Mouse (Mus musculus) liver, embryonic 16.5 days (tissue): ENCODE measurements around the gene Cx3cr1. TPM values are rescaled to one million over a fixed set of nuclear protein-coding genes. Genes with fewer than 3 reads are reported as not detected.

Experiments
- ATAC-seq: fragments of 200-750 bp; cut with Nextera tagmentation; 2 replicates; pipeline ENCODE4 v1.8.0; 2017; ENCODE audit warnings: low read depth, mild to moderate bottlenecking, moderate number of reproducible peaks, moderate library complexity
- H3K27ac ChIP-seq: fragments of 300-500 bp; sonication (generic); 2 replicates; pipeline ENCODE4 v1.5.1; 2014; ENCODE audit warnings: mild to moderate bottlenecking, low read length
- H3K27me3 ChIP-seq: fragments of 300-500 bp; sonication (generic); 2 replicates; pipeline ENCODE4 v1.6.1; 2014; ENCODE audit warnings: low read depth, low read length, mixed read lengths; ENCODE audit not compliant: control insufficient read depth, insufficient read depth
- H3K36me3 ChIP-seq: fragments of 300-500 bp; sonication (generic); 2 replicates; pipeline ENCODE4 v1.6.1; 2014; ENCODE audit warnings: mild to moderate bottlenecking; ENCODE audit not compliant: control insufficient read depth, insufficient read depth
- H3K4me1 ChIP-seq: fragments of 300-500 bp; sonication (generic); 2 replicates; pipeline ENCODE4 v1.6.1; 2014; ENCODE audit warnings: low read depth, low read length, mixed read lengths; ENCODE audit not compliant: control insufficient read depth
- H3K4me2 ChIP-seq: fragments of 300-500 bp; sonication (generic); 2 replicates; pipeline ENCODE4 v1.6.1; 2014; ENCODE audit warnings: low read depth, low read length, mixed read lengths
- H3K4me3 ChIP-seq: fragments of 300-500 bp; sonication (generic); 2 replicates; pipeline ENCODE4 v1.5.1; 2014; ENCODE audit warnings: low read depth, mild to moderate bottlenecking, low read length
- H3K9ac ChIP-seq: fragments of 300-500 bp; sonication (generic); 2 replicates; pipeline ENCODE4 v1.6.1; 2014; ENCODE audit warnings: low read depth, low read length
- H3K9me3 ChIP-seq: fragments of 300-500 bp; sonication (generic); replicated peaks from 2 replicates; pipeline ENCODE4 v1.6.1; 2016; ENCODE audit warnings: low read length; ENCODE audit not compliant: control insufficient read depth
- WGBS: fragments of 180-500 bp; shearing (Covaris S2); extraction: QIAGEN DNeasy Blood & Tissue Kit; methylation state at CpG from one replicate; pipeline ENCODE4 v1.1.7; 2014; ENCODE audit not compliant: insufficient replicate concordance; 5-methylcytosine and 5-hydroxymethylcytosine counted together
- polyA plus RNA-seq: library from polyadenylated mRNA; unstranded; fragments of >200 nt; fragmentation: Nextera tagmentation; extraction: Ambion mirVana; gene quantifications from 2 replicates; pipeline ENCODE4 v1.2.1, GENCODE M21; 2015

The Cx3cr1 gene
- polyA plus RNA-seq, 1 experiment from 2014 or later = 3.2 TPM

- no peaks in the 10 kb centered on the region for H3K9me3 ChIP-seq
- 45% methylated on average over 7 of the region's 7 CpGs for WGBS
- no peaks in the 10 kb centered on the region for H3K36me3 ChIP-seq
- no peak overlapping the region for H3K9ac ChIP-seq
- peaks cover 8% of the 10 kb centered on the region for H3K4me1 ChIP-seq
- no peak overlapping the region for H3K4me2 ChIP-seq
- peaks cover 11% of the 10 kb centered on the region for H3K27me3 ChIP-seq
- ATAC-seq = no peak
- no peak overlapping the region for H3K4me3 ChIP-seq
- no peak overlapping the region for H3K27ac ChIP-seq
Observed at GRCm38 (mm10) chr9:119988304-119988703, 81.4 kb downstream of the Cx3cr1 start.

- Histone ChIP-seq H3K36me3 (no peaks in the 10 kb centered on the region), H3K9me3 (no peaks in the 10 kb centered on the region), H3K27ac (no peak overlapping the region), H3K4me3 (no peak overlapping the region), H3K9ac (no peak overlapping the region), H3K4me2 (no peak overlapping the region), H3K4me1 (peaks cover 28% of the 10 kb centered on the region), H3K27me3 (peaks cover 17% of the 10 kb centered on the region)
- WGBS = 73% methylated on average over 10 of the region's 10 CpGs
- no peak for ATAC-seq
Observed at GRCm38 (mm10) chr9:119985881-119986574, 83.7 kb downstream of the Cx3cr1 start.

GRCm38 (mm10) chr9:119984536-119985011, 85.1 kb downstream of the Cx3cr1 start, which contains the start of gene Csrnp1:
TSS of gene Csrnp1 (minus strand) at chr9:119984658.
- ATAC-seq = peak; percentile 8; the same call in 1 of the 2 replicates
- peaks cover 41% of the 10 kb centered on the region for H3K4me1 ChIP-seq

GRCm38 (mm10) chr9:119983585-119984535, 85.8 kb downstream of the Cx3cr1 start:
- Histone ChIP-seq H3K9ac (peak overlapping the region; percentile 66), H3K4me3 (peak overlapping the region; percentile 67), H3K4me1 (peaks cover 43% of the 10 kb centered on the region), H3K9me3 (no peaks in the 10 kb centered on the region), H3K4me2 (peak overlapping the region; percentile 73), H3K27me3 (peaks cover 17% of the 10 kb centered on the region), H3K36me3 (no peaks in the 10 kb centered on the region), H3K27ac (peak overlapping the region; percentile 72)
- 2% methylated on average over 72 of the region's 79 CpGs for WGBS
- ATAC-seq = peak; percentile 80

More at GRCm38 (mm10) chr9:119984536-119985011, 85.1 kb downstream of the Cx3cr1 start, which contains the start of gene Csrnp1:
- Histone ChIP-seq H3K4me3 (peak within 1 kb of the TSS; percentile 67), H3K36me3 (no peaks in the 10 kb centered on the region), H3K9ac (peak within 1 kb of the TSS; percentile 66), H3K9me3 (no peaks in the 10 kb centered on the region), H3K27ac (peak within 1 kb of the TSS; percentile 72), H3K4me2 (peak within 1 kb of the TSS; percentile 73), H3K27me3 (peaks cover 17% of the 10 kb centered on the region)
- WGBS = 15% methylated on average over 14 of the region's 14 CpGs

- H3K4me2 ChIP-seq = peak overlapping the region; percentile 73
- peaks cover 50% of the 10 kb centered on the region for H3K4me1 ChIP-seq
- peaks cover 17% of the 10 kb centered on the region for H3K27me3 ChIP-seq
- peak overlapping the region; percentile 72 for H3K27ac ChIP-seq
- H3K4me3 ChIP-seq = peak overlapping the region; percentile 67
- under 1% methylated on average over 44 of the region's 48 CpGs for WGBS
- peak overlapping the region; percentile 66 for H3K9ac ChIP-seq
- no peaks in the 10 kb centered on the region for H3K36me3 ChIP-seq
- ATAC-seq = no peak
- no peaks in the 10 kb centered on the region for H3K9me3 ChIP-seq
Observed at GRCm38 (mm10) chr9:119982956-119983551, 86.6 kb downstream of the Cx3cr1 start.

GRCm38 (mm10) chr9:119982241-119982811, 87.4 kb downstream of the Cx3cr1 start:
- whole genome bisulfite sequencing = under 1% methylated on average over 11 of the region's 11 CpGs

GRCm38 (mm10) chr9:119981183-119982179, 88.2 kb downstream of the Cx3cr1 start:
- H3K9ac ChIP-seq = peak overlapping the region; percentile 37; the same call in 1 of the 2 replicates
- H3K4me2 ChIP-seq = peak overlapping the region; percentile 73
- H3K9me3 ChIP-seq = no peaks in the 10 kb centered on the region
- peak overlapping the region; percentile 67 for H3K4me3 ChIP-seq
- H3K27ac ChIP-seq = peak overlapping the region; percentile 89
- no peaks in the 10 kb centered on the region for H3K36me3 ChIP-seq
- peaks cover 60% of the 10 kb centered on the region for H3K4me1 ChIP-seq
- WGBS = 4% methylated on average over 16 of the region's 16 CpGs
- peaks cover 17% of the 10 kb centered on the region for H3K27me3 ChIP-seq
- ATAC-seq = peak; percentile 25

More at GRCm38 (mm10) chr9:119982241-119982811, 87.4 kb downstream of the Cx3cr1 start:
- H3K4me2 ChIP-seq = peak overlapping the region; percentile 73
- H3K27me3 ChIP-seq = peaks cover 17% of the 10 kb centered on the region
- H3K9me3 ChIP-seq = no peaks in the 10 kb centered on the region
- H3K4me3 ChIP-seq = peak overlapping the region; percentile 67
- peaks cover 57% of the 10 kb centered on the region for H3K4me1 ChIP-seq
- no peaks in the 10 kb centered on the region for H3K36me3 ChIP-seq
- peak overlapping the region; percentile 66 for H3K9ac ChIP-seq
- ATAC-seq = peak; percentile 15; the same call in 1 of the 2 replicates
- H3K27ac ChIP-seq = peak overlapping the region; percentile 89
